Mouse (Mus musculus): Measurements from ENCODE around the gene Ociad1. TPM values are rescaled to one million over a fixed set of nuclear protein-coding genes. Genes with fewer than 3 reads are reported as not detected.

The Ociad1 gene
- total RNA-seq, 2 experiments from 2014 or later, result 450 to 470 TPM

- intact Hi-C loops (cut with DNase I), result no loop called here
These were observed 2.7 kb upstream of the Ociad1 start for GRCm38 (mm10) chr5:73289900-73290299.

GRCm38 (mm10) chr5:73293458-73293827 lies 859 bp downstream of the Ociad1 start:
- H3K27ac ChIP-seq, result peak overlapping the region; percentile 97
- no peak for DNase-seq (ENCODE audit: extremely low spot score in 1 of 2, low spot score in 2 of 2)
- TF ChIP-seq CTCF (IDR thresholded peaks at IDR 0.05), result no peak
- peak overlapping the region; percentile 98 for H3K4me3 ChIP-seq
- intact Hi-C loops (cut with DNase I), result loop anchor here (2.0 kb wide), 2 partner anchors 39 to 159 kb away; no protein-coding TSS in a partner anchor

More at GRCm38 (mm10) chr5:73289900-73290299, 2.7 kb upstream of the Ociad1 start:
- DNase-seq (ENCODE audit: extremely low spot score in 1 of 2, low spot score in 2 of 2), result no peak
- no peak overlapping the region for H3K4me3 ChIP-seq
- no peak for TF ChIP-seq CTCF (IDR thresholded peaks at IDR 0.05)
- no peak overlapping the region for H3K27ac ChIP-seq

DNA sequence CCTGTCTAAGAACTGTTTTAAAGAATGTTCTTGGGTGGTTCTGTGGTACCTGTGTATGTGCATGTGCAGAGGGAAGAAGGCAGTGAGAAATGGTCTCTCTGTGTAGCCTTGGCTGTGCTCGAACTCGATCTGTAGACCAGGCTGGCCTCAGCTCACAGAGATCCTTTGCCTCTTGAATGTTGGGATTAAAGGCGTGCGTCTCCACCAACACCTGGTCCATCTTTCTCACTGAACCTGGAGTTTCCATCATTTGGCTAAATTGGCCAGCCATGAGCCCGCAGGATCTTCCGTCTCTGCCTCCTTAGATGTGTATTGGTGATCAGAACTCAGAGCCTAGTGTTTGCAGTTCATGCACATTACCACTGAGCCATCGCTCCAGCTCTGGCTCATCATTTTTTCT lies 2.4 kb downstream of the Ociad1 start:
- TF ChIP-seq CTCF (IDR thresholded peaks at IDR 0.05), result no peak
- intact Hi-C loops (cut with DNase I), result no loop called here
- no peak for DNase-seq (ENCODE audit: extremely low spot score in 1 of 2, low spot score in 2 of 2)
- Histone ChIP-seq H3K4me3 (peak overlapping the region; percentile 7; the same call in 1 of the 2 replicates), H3K27ac (no peak overlapping the region)

DNA sequence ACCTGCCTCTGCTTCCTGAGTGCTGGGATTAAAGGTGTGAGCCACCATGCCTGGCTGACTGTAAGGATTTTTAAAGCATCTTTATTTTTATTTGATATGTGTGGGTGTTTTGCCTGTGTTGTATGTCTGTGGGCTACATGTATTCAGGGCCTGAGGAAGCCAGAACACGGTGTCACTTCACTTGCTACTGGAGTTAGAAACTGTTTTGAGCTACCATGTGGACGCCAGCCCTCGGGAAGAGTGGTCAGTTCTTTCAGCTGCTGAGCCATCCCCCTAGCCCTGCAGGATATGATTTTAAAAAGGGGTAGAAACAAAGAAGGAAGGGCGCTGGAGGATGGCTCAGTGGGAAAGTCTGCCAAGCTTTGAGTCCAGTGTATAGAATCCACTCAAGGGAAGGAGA lies 3.3 kb downstream of the Ociad1 start:
- intact Hi-C loops (cut with DNase I), result no loop called here
- no peak for DNase-seq (ENCODE audit: extremely low spot score in 1 of 2, low spot score in 2 of 2)
- no peak for TF ChIP-seq CTCF (IDR thresholded peaks at IDR 0.05)
- Histone ChIP-seq H3K27ac (no peak overlapping the region), H3K4me3 (no peak overlapping the region)

GRCm38 (mm10) chr5:73301601-73302307 lies 9.2 kb downstream of the Ociad1 start:
- DNase-seq (ENCODE audit: extremely low spot score in 1 of 2, low spot score in 2 of 2), result no peak
- intact Hi-C loops (cut with DNase I), result loop anchor here (10.0 kb wide), 1 partner anchor 327 kb away; the partner anchor contains the start of gene Gm10135
- no peak overlapping the region for H3K4me3 ChIP-seq

GRCm38 (mm10) chr5:73304507-73304906 lies 11.9 kb downstream of the Ociad1 start:
- no peak for TF ChIP-seq CTCF (IDR thresholded peaks at IDR 0.05)
- Histone ChIP-seq H3K27ac (no peak overlapping the region), H3K4me3 (no peak overlapping the region)
- intact Hi-C loops (cut with DNase I), result loop anchor here (10.0 kb wide), 1 partner anchor 330 kb away; the partner anchor contains the start of gene Gm10135
- DNase-seq (ENCODE audit: extremely low spot score in 1 of 2, low spot score in 2 of 2), result no peak

More at GRCm38 (mm10) chr5:73301601-73302307, 9.2 kb downstream of the Ociad1 start:
- no peak for TF ChIP-seq CTCF (IDR thresholded peaks at IDR 0.05)
- H3K27ac ChIP-seq, result no peak overlapping the region

DNA sequence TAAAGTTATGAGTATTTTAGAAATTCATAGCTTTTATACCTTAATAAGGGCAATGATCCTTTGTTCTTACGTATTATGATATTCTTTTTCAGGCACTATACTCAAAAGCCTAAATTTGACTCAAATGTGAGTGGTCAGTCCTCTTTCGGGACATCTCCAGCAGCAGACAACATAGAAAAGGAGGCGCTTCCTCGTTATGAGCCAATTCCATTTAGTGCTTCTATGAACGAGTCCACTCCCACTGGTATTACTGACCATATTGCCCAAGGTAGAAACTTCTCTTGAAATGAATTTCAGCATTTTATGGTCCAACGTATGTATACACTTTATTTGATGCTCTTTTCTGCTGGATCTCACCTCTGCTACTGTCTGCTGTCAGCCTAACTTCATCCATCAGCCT lies 13.9 kb downstream of the Ociad1 start:
- H3K4me3 ChIP-seq, result no peak overlapping the region
- TF ChIP-seq CTCF (IDR thresholded peaks at IDR 0.05), result no peak
- H3K27ac ChIP-seq, result no peak overlapping the region
- DNase-seq (ENCODE audit: extremely low spot score in 1 of 2, low spot score in 2 of 2), result no peak
- intact Hi-C loops (cut with DNase I), result loop anchor here (10.0 kb wide), 1 partner anchor 332 kb away; the partner anchor contains the start of gene Gm10135

DNA sequence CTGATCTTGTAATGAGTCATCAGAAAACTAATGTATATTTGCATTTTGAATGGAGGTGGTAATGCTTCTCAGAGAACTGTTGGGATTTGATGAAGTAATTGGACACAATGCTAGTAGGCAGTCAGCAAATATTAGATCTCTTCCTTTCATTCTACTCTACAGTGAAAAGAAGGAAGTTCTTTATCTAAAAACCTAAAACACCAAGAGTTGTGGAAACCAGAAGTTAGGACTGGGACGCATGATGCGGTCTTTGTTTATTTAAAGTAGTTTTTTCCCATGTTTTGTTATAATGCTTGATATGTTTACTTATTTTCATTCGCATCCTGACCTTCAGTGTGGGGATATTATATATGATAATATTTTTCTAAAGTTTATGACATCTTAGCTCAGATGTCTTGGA lies 14.7 kb downstream of the Ociad1 start:
- no peak for TF ChIP-seq CTCF (IDR thresholded peaks at IDR 0.05)
- no peak overlapping the region for H3K27ac ChIP-seq
- no peak for DNase-seq (ENCODE audit: extremely low spot score in 1 of 2, low spot score in 2 of 2)
- intact Hi-C loops (cut with DNase I), result loop anchor here (10.0 kb wide), 1 partner anchor 332 kb away; the partner anchor contains the start of gene Gm10135
- no peak overlapping the region for H3K4me3 ChIP-seq

DNA sequence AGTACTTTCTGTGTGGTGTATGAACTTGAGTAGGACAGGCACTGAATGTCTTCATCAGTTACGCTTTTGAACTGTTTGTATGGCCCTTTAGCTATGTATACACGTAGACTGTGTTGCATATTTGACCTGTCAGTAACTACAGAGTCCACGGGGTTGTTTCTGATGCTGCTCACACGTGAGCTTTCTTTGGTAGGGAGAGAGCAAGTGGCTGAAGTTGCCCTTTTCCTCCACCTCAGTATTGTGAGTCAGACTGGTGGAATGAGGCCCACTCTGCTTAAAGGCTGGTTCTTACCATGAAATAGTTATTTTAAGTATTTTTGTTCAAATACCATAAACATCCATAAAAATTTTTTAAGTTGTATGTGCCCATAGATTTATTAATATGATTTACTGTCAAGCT lies 16.9 kb downstream of the Ociad1 start:
- no peak for TF ChIP-seq CTCF (IDR thresholded peaks at IDR 0.05)
- Histone ChIP-seq H3K4me3 (no peak overlapping the region), H3K27ac (no peak overlapping the region)
- intact Hi-C loops (cut with DNase I), result loop anchor here (10.0 kb wide), 1 partner anchor 335 kb away; the partner anchor contains the start of gene Gm10135
- DNase-seq (ENCODE audit: extremely low spot score in 1 of 2, low spot score in 2 of 2), result no peak

DNA sequence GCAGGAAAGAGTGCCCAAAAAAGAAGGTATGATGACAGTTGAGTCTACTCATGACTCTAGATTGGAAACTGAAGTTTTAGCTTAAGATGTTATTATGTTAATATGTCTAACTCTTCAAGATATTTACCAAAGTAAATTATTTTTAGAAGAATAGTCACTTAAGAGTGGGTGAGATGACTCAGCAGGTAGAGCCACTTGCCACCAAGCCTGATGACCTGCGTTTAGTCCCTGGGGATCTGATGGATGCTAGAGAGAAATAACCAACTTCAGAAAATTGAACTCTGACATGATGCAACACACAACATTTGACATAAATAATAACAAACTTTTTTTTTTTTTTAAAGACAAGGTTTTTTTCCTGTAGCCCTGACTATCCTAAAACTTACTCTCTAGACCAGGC lies 17.8 kb downstream of the Ociad1 start:
- no peak for DNase-seq (ENCODE audit: extremely low spot score in 1 of 2, low spot score in 2 of 2)
- TF ChIP-seq CTCF (IDR thresholded peaks at IDR 0.05), result no peak
- no peak overlapping the region for H3K4me3 ChIP-seq
- intact Hi-C loops (cut with DNase I), result no loop called here
- no peak overlapping the region for H3K27ac ChIP-seq

- DNase-seq (ENCODE audit: extremely low spot score in 1 of 2, low spot score in 2 of 2), result no peak
- Histone ChIP-seq H3K27ac (no peak overlapping the region), H3K4me3 (no peak overlapping the region)
- TF ChIP-seq CTCF (IDR thresholded peaks at IDR 0.05), result no peak
- intact Hi-C loops (cut with DNase I), result no loop called here
These were observed 18.9 kb downstream of the Ociad1 start for GRCm38 (mm10) chr5:73311458-73311857.

DNA sequence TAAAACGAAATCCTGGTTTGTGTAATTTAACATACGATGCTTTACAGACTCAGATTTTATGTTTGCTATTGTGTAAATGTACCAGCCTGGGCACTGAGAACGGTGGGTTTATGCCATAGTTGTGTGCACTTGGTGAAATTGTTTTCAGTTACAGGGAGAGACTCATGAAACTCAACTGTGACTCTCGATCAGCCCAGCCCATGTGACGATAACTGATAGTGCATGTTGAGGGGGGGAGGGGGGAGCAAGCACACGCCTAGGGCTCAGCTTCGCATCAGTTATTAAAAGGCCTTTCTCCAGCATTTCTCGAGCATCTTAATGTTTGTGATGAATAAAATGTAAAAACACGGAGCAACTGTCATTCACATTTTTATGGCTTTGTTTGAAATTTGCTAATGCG lies 21.0 kb downstream of the Ociad1 start:
- intact Hi-C loops (cut with DNase I), result no loop called here
- no peak for TF ChIP-seq CTCF (IDR thresholded peaks at IDR 0.05)
- Histone ChIP-seq H3K27ac (no peak overlapping the region), H3K4me3 (no peak overlapping the region)
- no peak for DNase-seq (ENCODE audit: extremely low spot score in 1 of 2, low spot score in 2 of 2)

DNA sequence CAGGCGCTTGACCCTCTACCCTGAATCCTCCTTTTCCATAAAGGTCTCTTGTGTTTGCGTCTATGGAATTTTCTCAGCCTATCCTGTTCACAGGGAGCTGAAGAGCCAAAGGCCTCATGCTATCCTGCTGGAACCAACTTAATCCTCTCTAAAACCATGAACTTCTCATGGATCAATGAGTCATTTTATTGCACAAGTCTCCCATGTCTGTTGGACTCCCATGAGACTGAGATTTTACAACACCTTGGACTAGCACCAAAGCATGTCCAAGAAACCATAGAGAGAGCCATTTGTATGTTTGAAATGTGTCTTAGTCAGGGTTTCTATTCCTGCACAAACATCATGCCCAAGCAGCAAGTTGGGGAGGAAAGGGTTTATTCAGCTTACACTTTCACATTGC lies 22.1 kb downstream of the Ociad1 start:
- no peak for TF ChIP-seq CTCF (IDR thresholded peaks at IDR 0.05)
- DNase-seq (ENCODE audit: extremely low spot score in 1 of 2, low spot score in 2 of 2), result no peak
- intact Hi-C loops (cut with DNase I), result no loop called here
- H3K4me3 ChIP-seq, result no peak overlapping the region
- H3K27ac ChIP-seq, result no peak overlapping the region
